Mouse (Mus musculus): Measurements from ENCODE around the gene Ptprm.

DNA sequence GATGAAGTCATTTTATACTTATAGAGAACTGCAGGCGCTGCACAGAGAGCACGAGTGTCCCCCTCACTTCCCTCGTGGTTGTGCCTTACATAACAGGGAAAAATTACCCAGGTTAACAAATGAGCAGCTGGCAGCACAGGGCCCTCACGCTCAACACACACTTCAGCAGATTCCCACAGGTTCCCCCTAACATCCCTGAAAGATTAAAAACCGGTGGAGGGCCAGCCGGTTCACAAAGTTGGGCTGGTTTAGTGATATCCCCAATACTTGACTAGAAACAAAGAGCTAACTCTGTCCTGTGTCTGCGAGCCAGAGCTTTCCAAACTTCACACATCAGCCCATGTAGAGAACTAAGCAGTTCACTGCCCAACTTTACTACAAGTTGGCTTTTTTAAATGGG lies 3.7 kb downstream of the Ptprm start:
- TF ChIP-seq CTCF (IDR thresholded peaks at IDR 0.05; ENCODE audit: insufficient read depth, low read depth, low read length) (no peak), POLR2A (IDR thresholded peaks at IDR 0.05; ENCODE audit: insufficient read depth, low read depth, low read length) (no peak)
